Mouse (Mus musculus) layer of hippocampus, adult 9-10 months (tissue): ENCODE data around the gene Gbf1.

ENCODE experiments used
- DNase-seq: peaks from one replicate; pipeline ENCODE4 v3.0.0; 2022; ENCODE audit warnings: low spot score

Gbf1 gene

DNA sequence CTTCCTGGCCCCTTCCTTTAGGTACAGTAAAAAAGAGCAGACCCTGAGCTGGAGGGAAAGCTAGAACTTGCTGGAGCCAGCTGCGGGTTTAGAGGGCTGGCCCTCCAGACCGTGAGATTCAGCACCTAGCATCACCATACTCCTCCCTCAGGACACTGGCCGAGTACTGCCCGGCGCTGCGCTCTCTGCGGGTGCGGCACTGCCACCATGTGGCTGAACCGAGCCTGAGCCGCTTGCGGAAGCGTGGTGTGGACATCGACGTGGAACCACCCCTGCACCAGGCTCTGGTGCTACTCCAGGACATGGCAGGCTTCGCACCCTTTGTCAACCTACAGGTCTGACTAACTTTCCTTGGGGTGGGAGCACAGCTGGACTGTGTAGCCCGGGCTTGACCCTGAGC is 177.6 kb downstream of the Gbf1 start:
- no peak for DNase-seq

GRCm38 (mm10) chr19:46330696-46331095 is 178.4 kb downstream of the Gbf1 start:
- no peak for DNase-seq

DNA sequence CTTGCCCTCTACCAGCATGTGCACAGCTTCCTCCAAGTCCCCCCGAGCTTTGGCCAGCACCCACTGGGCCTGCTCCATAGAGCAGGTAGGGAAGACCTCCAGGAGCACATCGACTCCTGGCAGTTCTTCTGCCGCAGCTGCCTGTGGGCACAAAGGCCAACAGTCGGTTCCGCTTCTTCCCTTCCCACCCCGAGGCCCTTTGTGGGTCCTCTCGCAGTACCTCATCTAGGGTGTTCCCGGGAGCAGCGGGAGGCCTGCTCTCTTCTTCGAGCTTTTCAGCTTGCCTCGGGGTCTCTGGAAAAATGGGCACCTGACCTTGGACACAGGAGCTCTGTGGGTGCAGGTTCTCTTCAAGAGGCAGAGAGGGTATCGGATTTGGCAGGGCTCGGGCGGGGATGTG is 179.0 kb downstream of the Gbf1 start:
- DNase-seq: no peak

DNA sequence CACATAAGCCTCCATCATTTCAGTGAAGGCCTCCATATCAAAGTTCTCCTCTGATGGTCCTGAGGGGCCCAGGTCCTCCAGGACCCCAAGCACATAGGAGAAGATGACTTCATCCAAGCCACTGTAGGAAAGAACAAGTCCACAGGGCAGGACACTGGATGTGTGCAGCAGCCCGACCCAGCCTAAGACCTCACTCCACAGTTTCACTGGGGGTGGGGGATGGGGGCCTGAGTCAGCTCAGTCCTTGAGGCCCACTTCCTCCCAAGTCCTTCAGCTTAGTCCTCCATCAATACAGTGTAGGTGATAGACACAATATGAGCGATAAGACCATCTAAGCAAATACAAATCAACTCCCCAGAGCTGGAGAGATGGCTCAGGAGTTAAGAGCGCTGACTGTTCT is 179.6 kb downstream of the Gbf1 start:
- DNase-seq: no peak

DNA sequence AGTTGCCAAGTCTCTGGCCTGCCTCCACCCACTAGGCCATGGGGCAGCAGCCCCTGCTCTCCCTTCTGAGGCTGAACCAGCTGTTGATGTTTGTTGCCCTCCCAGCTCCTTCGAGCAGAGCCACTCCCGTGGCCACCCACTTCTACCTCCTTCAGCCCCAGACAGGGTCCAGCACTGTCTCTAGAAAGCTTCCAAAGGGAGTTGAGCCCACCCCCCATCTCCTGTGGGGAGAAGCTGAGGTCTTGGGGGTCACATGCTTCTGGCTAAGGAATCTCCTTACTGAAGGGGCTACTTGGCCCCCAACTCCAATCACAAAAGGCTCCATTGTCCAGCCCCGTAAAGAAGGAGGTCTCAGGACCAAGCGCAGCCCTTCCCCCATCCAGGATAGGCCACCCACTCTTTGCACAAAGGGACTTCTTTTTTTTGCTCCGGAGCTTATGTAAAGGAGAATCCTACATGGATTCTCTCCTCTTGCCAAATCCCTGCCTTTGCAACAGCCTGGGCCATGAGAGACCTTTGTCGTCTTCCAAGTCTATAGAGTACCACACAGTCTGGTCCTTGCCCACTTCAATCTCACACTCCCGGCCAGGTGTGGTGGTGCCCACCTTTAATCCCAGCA is 180.5 kb downstream of the Gbf1 start:
- DNase-seq: no peak

DNA sequence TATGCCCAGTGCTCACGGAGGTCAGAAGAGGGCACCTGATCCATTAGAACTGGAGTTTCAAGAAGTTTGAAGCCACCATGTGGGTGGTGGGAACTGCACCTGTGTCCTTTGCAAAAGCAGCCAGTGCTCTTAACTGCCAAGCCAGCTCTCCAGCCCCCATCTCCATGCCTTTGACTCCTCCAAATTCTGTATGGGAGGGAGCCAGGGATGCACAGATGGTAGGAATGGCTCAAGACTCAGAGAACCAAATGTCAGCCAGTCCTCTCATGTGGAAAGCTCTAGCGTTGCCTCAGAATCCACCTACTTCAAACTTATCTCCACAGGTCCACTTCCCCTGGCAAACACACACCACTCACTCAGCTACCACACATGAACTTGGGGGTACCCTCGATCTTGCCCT is 181.6 kb downstream of the Gbf1 start:
- DNase-seq: no peak
